In the genomic region with DNA sequence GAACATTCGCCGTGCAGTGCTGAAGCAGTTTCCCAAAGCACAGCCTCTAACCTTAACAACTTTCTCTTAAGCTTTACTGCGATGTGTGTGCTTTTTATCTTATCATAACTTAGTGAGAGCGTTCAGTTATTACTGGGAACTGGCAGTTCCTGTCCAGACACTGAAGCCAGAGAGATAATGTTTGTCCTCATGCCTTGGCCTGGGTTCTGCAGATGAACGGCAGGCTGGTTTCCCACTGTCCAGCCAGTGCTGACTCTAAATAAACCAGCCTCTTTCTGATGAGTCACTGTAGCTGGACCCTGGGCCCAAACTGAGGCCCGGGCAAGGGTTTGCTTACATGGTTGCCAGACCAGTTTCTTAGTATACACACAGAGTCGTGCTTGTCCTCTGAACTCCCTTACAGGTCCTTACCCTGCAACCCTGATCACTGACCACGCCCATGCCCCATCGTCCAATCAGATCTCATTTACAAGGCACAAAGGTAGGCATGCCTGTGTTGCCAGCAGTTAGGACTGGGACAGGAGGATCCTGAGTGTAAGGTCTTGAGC, we compare ENCODE assay signal across 10 mouse cellular contexts. TPM values are rescaled to one million over a fixed set of nuclear protein-coding genes. Genes with fewer than 3 reads are reported as not detected.
DNase-seq lines count a peak whose midpoint lies in the region; ATAC-seq lines count a peak whose summit lies in the region.
"Had no signal": no experiment of that assay in that cellular context is flagged by ENCODE, and none has a peak within 500 bp of the region (broad histone marks: within the 10 kb centered on the region; RNA-seq: fewer than 3 reads in every experiment).

No protein-coding gene starts in this region.

- H3K4me2 ChIP-seq in liver, embryonic 12.5 days: peak overlapping the region; percentile 60
- H3K4me2 ChIP-seq in midbrain, embryonic 16.5 days (ENCODE audit: low read length): no peak overlapping the region

- peaks cover 7% of the 10 kb centered on the region; the same call in 1 of the 2 replicates for H3K9me3 ChIP-seq in megakaryocyte, embryonic 14.5 days
- H3K9me3 ChIP-seq in liver, embryonic 12.5 days (replicated peaks): no peaks in the 10 kb centered on the region
- no peaks in the 10 kb centered on the region for H3K9me3 ChIP-seq in midbrain, embryonic 16.5 days (replicated peaks; ENCODE audit: control insufficient read depth, low read length, poor library complexity, severe bottlenecking)

- ATAC-seq in megakaryocyte, adult 5-6 weeks (ENCODE audit: poor library complexity, severe bottlenecking): no peak
- ATAC-seq in liver, embryonic 12.5 days: peak; percentile 96
- ATAC-seq in midbrain, embryonic 16.5 days: no peak

- peak; percentile 88 to 93 for DNase-seq in heart, adult 18-20 months
- DNase-seq in testis, postnatal 14 days (ENCODE audit: low spot score): peak; percentile 79
- DNase-seq in layer of hippocampus, postnatal 36 days: no peak
- no peak for DNase-seq in thymus, postnatal 36 days
- DNase-seq: thymus, postnatal 4 days had no signal

- H3K4me1 ChIP-seq in megakaryocyte, embryonic 14.5 days: peaks cover 34% of the 10 kb centered on the region
- H3K4me1 ChIP-seq in liver, embryonic 12.5 days: peaks cover 38% of the 10 kb centered on the region
- H3K4me1 ChIP-seq in midbrain, embryonic 16.5 days (ENCODE audit: control insufficient read depth, insufficient read depth, low read length): no peaks in the 10 kb centered on the region

- H3K4me3 ChIP-seq in megakaryocyte, embryonic 14.5 days (replicated peaks): peak overlapping the region; percentile 76
- H3K4me3 ChIP-seq in liver, embryonic 12.5 days: peak overlapping the region; percentile 3; the same call in 1 of the 2 replicates
- H3K4me3 ChIP-seq in midbrain, embryonic 16.5 days (ENCODE audit: low read depth, low read length): no peak overlapping the region

- H3K36me3 ChIP-seq in megakaryocyte, embryonic 14.5 days (replicated peaks; ENCODE audit: low read length): peaks cover 11% of the 10 kb centered on the region
- H3K36me3 ChIP-seq in liver, embryonic 12.5 days: no peaks in the 10 kb centered on the region
- no peaks in the 10 kb centered on the region for H3K36me3 ChIP-seq in midbrain, embryonic 16.5 days (ENCODE audit: control insufficient read depth, insufficient read depth, low read length)

- 13% methylated on average over 9 of the region's 9 CpGs for WGBS in liver, embryonic 12.5 days (ENCODE audit: insufficient replicate concordance)
- 85% methylated on average over 9 of the region's 9 CpGs for WGBS in midbrain, embryonic 16.5 days

- peak overlapping the region; percentile 40 for H3K9ac ChIP-seq in liver, embryonic 12.5 days
- no peak overlapping the region for H3K9ac ChIP-seq in midbrain, embryonic 16.5 days (ENCODE audit: low read depth, low read length)

- peak overlapping the region; percentile 88 for H3K27ac ChIP-seq in liver, embryonic 12.5 days
- no peak overlapping the region for H3K27ac ChIP-seq in midbrain, embryonic 16.5 days (ENCODE audit: low read length)
- H3K27ac ChIP-seq: macrophage had no signal

- H3K27me3 ChIP-seq in megakaryocyte, embryonic 14.5 days (replicated peaks): no peaks in the 10 kb centered on the region
- H3K27me3 ChIP-seq in liver, embryonic 12.5 days (replicated peaks): no peaks in the 10 kb centered on the region
- no peaks in the 10 kb centered on the region for H3K27me3 ChIP-seq in midbrain, embryonic 16.5 days (ENCODE audit: control insufficient read depth, insufficient read depth, low read depth, low read length)

RNA-seq across cellular contexts. Expression of gene Cdk19, which starts 11.3 kb away (rescaled TPM):
- 4.8 and 7.2 TPM in 2 replicates for polyA plus RNA-seq in megakaryocyte, embryonic 14.5 days (2012; ENCODE audit: insufficient read depth, low replicate concordance)
- 58.0 and 68.0 TPM in 2 replicates for total RNA-seq in megakaryocyte, adult 5-6 weeks (2015)
- 55.6 and 60.3 TPM in 2 replicates for total RNA-seq in megakaryocyte, adult 5-6 weeks (2017)
- total RNA-seq in heart, adult 18-20 months (2021): 10 to 100 TPM in 1 of 2 experiments, 1 to 10 TPM in 1; 9.1 to 13.0 TPM
- polyA plus RNA-seq in liver, embryonic 12.5 days (2016; fragmentation: Nextera tagmentation; extraction: Ambion mirVana): 4.4 and 4.8 TPM in 2 replicates
- total RNA-seq in layer of hippocampus, postnatal 36 days (2021): 10 to 100 TPM; 30.5 to 31.7 TPM
- 7.2 and 7.7 TPM in 2 replicates for polyA plus RNA-seq in midbrain, embryonic 16.5 days (2015; fragmentation: Nextera tagmentation; extraction: Ambion mirVana)

RNA-seq across cellular contexts. Expression of gene Amd1, which starts 26.1 kb away (rescaled TPM):
- 0.79 and 10.4 TPM in 2 replicates for polyA plus RNA-seq in megakaryocyte, embryonic 14.5 days (2012; ENCODE audit: insufficient read depth, low replicate concordance)
- total RNA-seq in megakaryocyte, adult 5-6 weeks (2015): 62.7 and 67.7 TPM in 2 replicates
- total RNA-seq in megakaryocyte, adult 5-6 weeks (2017): 76.9 and 77.4 TPM in 2 replicates
- 100 to 1,000 TPM in 1 of 2 experiments, 10 to 100 TPM in 1; 97.9 to 132 TPM for total RNA-seq in heart, adult 18-20 months (2021)
- polyA plus RNA-seq in liver, embryonic 12.5 days (2016; fragmentation: Nextera tagmentation; extraction: Ambion mirVana): 82.8 and 90.3 TPM in 2 replicates
- 10 to 100 TPM; 90.1 to 92.0 TPM for total RNA-seq in layer of hippocampus, postnatal 36 days (2021)
- 40.8 and 41.9 TPM in 2 replicates for polyA plus RNA-seq in midbrain, embryonic 16.5 days (2015; fragmentation: Nextera tagmentation; extraction: Ambion mirVana)

Comparison
In these comparisons a context has a peak if more than half of its experiments do, and no peak if none do; other contexts are left out.
1. DNase-seq: peak in heart, adult 18-20 months (2 of 2) and testis, postnatal 14 days (single experiment); none in layer of hippocampus, postnatal 36 days (0 of 2) and thymus, postnatal 36 days (0 of 2).